Mouse (Mus musculus): ENCODE measurements around the gene Prkn. TPM values are rescaled to one million over a fixed set of nuclear protein-coding genes. Genes with fewer than 3 reads are reported as not detected.

Prkn gene
- total RNA-seq, 2 experiments from 2014 or later = 10.6 to 10.8 TPM

GRCm38 (mm10) chr17:11507082-11507481 is 666.9 kb downstream of the Prkn start:
- intact Hi-C loops (cut with DNase I) = no loop called here
- DNase-seq = no peak

- no peak for DNase-seq
- intact Hi-C loops (cut with DNase I) = no loop called here
Observed at GRCm38 (mm10) chr17:11510081-11510480, 669.9 kb downstream of the Prkn start.

DNA sequence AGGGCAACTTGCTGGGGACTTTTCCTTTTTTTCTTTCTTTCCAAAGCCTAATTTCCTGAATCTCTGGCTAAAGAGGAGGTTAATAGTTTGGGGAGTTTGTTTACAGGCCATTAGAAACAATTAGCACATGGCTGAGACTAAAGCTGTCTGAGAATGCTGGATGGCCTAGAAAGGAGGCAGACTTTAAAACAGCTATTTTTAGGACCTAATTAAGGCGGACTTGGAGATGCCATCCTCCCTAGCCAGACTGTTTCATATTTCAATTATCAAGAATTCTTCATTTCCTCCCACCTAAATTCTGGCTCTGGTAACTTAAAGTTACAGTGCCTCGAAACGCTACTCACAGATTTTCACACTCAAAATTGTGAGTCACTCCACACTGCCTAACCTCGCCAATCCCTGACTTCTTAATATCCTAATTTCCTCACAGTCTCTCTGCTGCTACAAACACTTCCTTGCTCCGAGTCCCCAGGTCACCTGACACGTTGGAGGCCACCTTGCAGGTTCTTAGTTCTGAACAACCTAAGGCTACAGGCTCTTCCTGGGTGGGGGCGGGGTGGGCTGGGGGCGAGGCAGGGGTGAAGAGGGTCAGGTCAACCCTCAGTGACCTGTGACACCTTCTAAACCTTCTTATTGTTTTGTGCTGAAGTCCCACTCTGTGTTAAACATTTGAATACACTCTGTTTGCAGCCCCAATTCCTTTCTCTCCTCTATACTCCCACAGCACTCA is 674.0 kb downstream of the Prkn start:
- DNase-seq = no peak
- intact Hi-C loops (cut with DNase I) = no loop called here

DNA sequence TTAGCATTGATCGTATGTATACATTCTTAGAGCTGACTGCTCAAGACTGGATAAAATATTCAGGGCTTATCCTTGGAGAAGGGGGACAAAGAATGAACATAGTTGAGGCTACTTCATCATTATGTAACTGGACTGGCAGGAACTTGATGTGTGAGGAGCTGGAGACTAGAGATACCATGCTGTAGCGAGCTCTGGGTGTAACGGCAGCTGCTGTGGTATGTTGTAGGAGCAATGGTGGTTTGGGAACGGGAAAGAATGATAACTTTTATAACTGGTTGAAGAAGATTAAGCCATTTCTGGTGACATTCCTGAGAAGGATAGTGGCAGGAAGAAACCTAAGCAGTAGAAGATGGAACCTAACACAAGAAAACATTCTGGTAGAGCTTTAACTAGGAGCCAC is 675.4 kb downstream of the Prkn start:
- no peak for DNase-seq
- intact Hi-C loops (cut with DNase I) = no loop called here

GRCm38 (mm10) chr17:11516165-11516564 is 676.0 kb downstream of the Prkn start:
- intact Hi-C loops (cut with DNase I) = no loop called here
- DNase-seq = no peak

- intact Hi-C loops (cut with DNase I) = no loop called here
- DNase-seq = no peak
Observed at GRCm38 (mm10) chr17:11532066-11532465, 691.9 kb downstream of the Prkn start.

GRCm38 (mm10) chr17:11532748-11533147 is 692.6 kb downstream of the Prkn start:
- DNase-seq = no peak
- intact Hi-C loops (cut with DNase I) = no loop called here

- intact Hi-C loops (cut with DNase I) = no loop called here
- DNase-seq = no peak
Observed at GRCm38 (mm10) chr17:11533835-11534234, 693.7 kb downstream of the Prkn start.

DNA sequence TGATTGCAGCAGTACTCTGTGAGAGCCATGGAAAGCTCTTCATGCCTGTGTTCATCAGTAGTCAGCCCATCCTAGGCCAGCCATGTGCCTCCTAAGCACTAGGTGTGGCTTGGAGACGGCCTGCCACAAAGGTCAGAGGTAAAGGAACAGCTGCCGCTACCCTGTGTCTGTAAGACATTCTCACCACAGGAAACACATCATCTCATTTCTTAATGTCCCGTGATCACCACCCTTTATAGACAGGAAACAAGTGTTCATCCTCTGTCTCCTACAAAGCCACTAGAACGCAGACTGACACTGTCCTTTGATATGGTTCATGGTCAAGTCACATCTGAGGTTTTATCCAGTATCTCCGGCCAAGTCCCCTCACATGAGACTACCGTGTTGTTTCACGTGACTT is 698.6 kb downstream of the Prkn start:
- DNase-seq = no peak
- intact Hi-C loops (cut with DNase I) = no loop called here

DNA sequence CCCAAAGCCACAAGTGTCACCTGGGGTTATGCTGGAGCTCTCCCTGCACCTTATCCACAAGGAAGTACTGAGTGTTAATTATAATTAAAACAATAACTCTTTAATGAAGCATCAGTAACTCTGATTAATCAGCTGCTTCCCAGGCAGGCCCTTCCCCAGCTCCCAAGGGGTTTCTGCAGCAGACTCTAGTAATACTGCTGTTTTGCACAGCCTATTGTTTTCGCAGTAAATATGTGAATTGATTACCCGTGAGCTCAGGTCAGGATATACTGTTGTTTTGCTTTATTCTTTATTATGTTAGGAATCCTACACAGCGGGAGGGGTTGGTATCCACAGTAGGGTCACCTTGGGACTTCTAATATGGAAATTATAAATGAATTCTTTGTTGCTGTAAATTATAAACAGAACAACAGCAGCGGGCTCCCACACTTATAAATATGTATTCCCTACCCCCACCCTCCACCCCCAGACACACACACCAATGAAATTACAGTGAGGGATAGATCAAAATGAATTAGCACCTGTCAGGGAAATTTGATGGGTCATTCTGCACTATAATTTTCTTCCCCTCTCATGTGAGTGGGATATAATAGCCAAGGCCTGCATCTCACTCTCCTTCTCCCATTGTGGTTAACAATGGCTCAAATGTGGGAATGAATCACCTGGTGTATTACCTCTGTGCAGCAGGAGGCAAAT is 701.9 kb downstream of the Prkn start:
- intact Hi-C loops (cut with DNase I) = no loop called here
- DNase-seq = no peak

GRCm38 (mm10) chr17:11550562-11550961 is 710.4 kb downstream of the Prkn start:
- intact Hi-C loops (cut with DNase I) = no loop called here
- DNase-seq = no peak

GRCm38 (mm10) chr17:11565681-11566080 is 725.5 kb downstream of the Prkn start:
- intact Hi-C loops (cut with DNase I) = no loop called here
- DNase-seq = no peak

DNA sequence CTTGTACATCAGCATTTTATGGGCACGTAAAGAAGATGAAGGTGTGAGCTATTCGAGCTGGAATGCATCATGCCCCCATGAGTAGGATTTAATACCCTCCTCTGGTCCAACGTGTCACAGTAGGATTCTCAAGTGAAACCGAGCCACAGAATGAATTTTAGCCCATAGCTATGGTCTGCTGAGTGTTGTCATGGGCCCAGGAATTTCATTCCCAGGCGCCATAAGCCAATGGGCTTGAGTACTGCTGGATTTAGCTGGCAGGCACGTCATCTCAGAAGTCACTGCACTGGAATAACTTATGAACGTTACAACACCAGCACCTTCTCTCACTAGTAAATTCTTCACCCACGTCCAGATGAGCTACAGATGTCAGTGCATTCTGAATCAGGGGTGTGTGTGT is 730.2 kb downstream of the Prkn start:
- DNase-seq = no peak
- intact Hi-C loops (cut with DNase I) = no loop called here

DNA sequence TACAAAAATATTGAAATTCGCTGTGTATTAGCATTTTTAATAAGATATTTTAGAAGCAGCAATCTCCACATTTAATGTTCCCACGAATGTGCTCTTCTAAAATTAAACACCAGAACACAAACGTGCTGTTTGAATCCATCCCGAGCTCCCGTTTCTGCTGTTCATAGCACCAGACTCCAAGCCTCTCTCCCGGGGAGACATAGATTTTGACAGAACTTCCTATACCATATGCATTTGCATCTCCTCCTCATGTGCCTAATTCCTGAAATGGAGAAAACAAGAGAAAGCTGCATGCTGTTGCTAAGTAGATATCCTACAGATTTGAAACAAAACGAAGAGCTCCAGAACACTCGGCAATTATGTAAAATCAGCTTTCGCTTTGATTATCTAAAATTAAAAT is 733.5 kb downstream of the Prkn start:
- intact Hi-C loops (cut with DNase I) = no loop called here
- DNase-seq = no peak

GRCm38 (mm10) chr17:11585491-11585890 is 745.3 kb downstream of the Prkn start:
- intact Hi-C loops (cut with DNase I) = no loop called here

DNA sequence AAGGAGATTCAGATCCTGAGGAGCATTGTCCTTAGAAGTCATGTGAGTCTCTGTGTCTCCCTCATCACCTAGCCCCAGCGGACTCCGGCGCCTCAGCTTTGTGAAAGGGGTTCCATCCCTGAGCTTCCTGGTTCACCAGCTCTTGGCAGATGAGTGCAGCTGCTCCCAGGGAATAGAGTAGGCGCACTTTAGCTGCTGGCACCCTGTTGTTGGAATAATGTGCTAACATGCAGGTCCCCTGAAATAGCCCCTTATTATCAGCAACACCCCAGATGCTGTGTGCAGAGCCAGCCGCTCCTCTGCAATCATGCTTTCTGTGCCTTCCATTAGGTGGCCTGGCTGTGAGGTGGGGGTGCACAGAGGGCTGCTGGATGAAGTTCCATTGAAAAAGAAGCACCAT is 767.7 kb downstream of the Prkn start:
- no peak for DNase-seq
- intact Hi-C loops (cut with DNase I) = no loop called here

More at GRCm38 (mm10) chr17:11585491-11585890, 745.3 kb downstream of the Prkn start:
- no peak for DNase-seq

GRCm38 (mm10) chr17:11611459-11611858 is 771.3 kb downstream of the Prkn start:
- intact Hi-C loops (cut with DNase I) = no loop called here
- peak; percentile 22 to 24 for DNase-seq

- intact Hi-C loops (cut with DNase I) = no loop called here
- peak in 1 of 2 experiments; percentile 4 for DNase-seq
Observed at GRCm38 (mm10) chr17:11612801-11613531, 772.8 kb downstream of the Prkn start.

DNA sequence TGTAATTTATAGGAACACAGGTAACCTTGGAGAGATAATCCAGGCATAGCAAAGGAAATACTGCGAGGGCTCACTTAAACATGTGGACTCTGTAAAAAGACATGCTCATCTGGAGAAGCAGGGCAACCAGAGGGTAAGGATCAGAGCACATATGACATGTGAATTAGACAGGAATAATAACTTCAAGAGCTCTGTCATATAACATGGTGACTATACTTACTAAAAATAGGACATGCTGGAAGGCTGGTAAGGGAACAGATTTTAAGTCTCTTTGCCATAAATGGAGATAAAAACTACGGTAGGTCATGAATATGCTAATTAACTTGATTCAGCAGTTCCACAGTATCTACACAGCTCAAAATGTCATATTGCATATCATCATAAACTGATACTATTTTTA is 777.4 kb downstream of the Prkn start:
- intact Hi-C loops (cut with DNase I) = no loop called here
- DNase-seq = no peak

- DNase-seq = no peak
- intact Hi-C loops (cut with DNase I) = no loop called here
Observed at GRCm38 (mm10) chr17:11618886-11619590, 778.9 kb downstream of the Prkn start.

DNA sequence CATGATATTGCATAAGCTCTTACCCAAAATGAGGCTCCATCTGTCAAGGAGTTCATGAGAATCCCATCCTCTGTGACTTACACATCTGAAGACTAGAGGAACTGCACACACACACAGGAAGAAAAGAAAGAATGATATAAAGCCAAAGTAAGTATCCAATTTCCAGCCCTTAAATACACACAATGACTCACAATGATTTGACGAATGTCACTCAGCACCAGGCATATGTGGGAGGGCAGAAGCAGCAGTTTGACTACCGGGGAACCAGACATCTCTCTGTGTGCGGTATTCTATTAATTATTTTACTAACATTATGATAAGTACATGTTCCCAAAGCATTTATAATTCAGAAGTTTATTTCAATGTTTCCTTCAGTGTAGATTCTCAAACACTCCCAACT is 780.6 kb downstream of the Prkn start:
- intact Hi-C loops (cut with DNase I) = no loop called here
- DNase-seq = no peak

Measured in heart, postnatal 36 days (tissue).